Mouse (Mus musculus) heart, embryonic 12.5 days (tissue): ENCODE results near the gene Ccr10. TPM values are rescaled to one million over a fixed set of nuclear protein-coding genes. Genes with fewer than 3 reads are reported as not detected.
"Not testable (repeated sequence)": the region's sequence is repeated elsewhere in the genome, so short reads cannot be mapped to it uniquely, and the experiment has no call there.

Experiments used
- ATAC-seq: fragments of 200-750 bp; cut with Nextera tagmentation; 2 replicates; pipeline ENCODE4 v1.8.0; 2017; ENCODE audit warnings: moderate TSS enrichment, moderate library complexity; ENCODE audit not compliant: insufficient number of reproducible peaks, low FRiP score
- H3K27ac ChIP-seq: fragments of 300-500 bp; sonication (generic); 2 replicates; pipeline ENCODE4 v1.5.1; 2016; ENCODE audit warnings: mild to moderate bottlenecking, moderate library complexity; ENCODE audit not compliant: poor library complexity, severe bottlenecking
- H3K27me3 ChIP-seq: fragments of 300-500 bp; sonication (generic); replicated peaks from 2 replicates; pipeline ENCODE4 v1.6.1; 2016; ENCODE audit warnings: mild to moderate bottlenecking, moderate library complexity
- H3K36me3 ChIP-seq: fragments of 300-500 bp; sonication (generic); 2 replicates; pipeline ENCODE4 v1.6.1; 2016; ENCODE audit warnings: mild to moderate bottlenecking, moderate library complexity
- H3K4me1 ChIP-seq: fragments of 300-500 bp; sonication (generic); replicated peaks from 2 replicates; pipeline ENCODE4 v1.6.1; 2016; ENCODE audit warnings: mild to moderate bottlenecking
- H3K4me2 ChIP-seq: fragments of 300-500 bp; sonication (generic); 2 replicates; pipeline ENCODE4 v1.6.1; 2016; ENCODE audit warnings: mild to moderate bottlenecking, moderate library complexity
- H3K4me3 ChIP-seq: fragments of 300-500 bp; sonication (generic); 2 replicates; pipeline ENCODE4 v1.5.1; 2016; ENCODE audit warnings: mild to moderate bottlenecking
- H3K9ac ChIP-seq: fragments of 300-500 bp; sonication (generic); 2 replicates; pipeline ENCODE4 v1.6.1; 2016; ENCODE audit warnings: mild to moderate bottlenecking, moderate library complexity
- H3K9me3 ChIP-seq: fragments of 300-500 bp; sonication (generic); replicated peaks from 2 replicates; pipeline ENCODE4 v1.6.1; 2016; ENCODE audit warnings: mild to moderate bottlenecking, moderate library complexity
- WGBS: fragments of 180-500 bp; shearing (Covaris S2); methylation state at CpG from one replicate; pipeline ENCODE4 v1.1.7; 2016; 5-methylcytosine and 5-hydroxymethylcytosine counted together
- microRNA-seq: library from miRNA; unstranded; fragments of <30 nt; microRNA quantifications from one replicate; pipeline ENCODE4, GENCODE M21; 2017
- polyA plus RNA-seq: library from polyadenylated mRNA; unstranded; fragments of >200 nt; fragmentation: Nextera tagmentation; extraction: Ambion mirVana; gene quantifications from 2 replicates; pipeline ENCODE4 v1.2.1, GENCODE M21; 2016

Ccr10 gene
- polyA plus RNA-seq, 1 experiment from 2014 or later = 0.15 TPM

GRCm38 (mm10) chr11:101131187-101131586 is 44.1 kb downstream of the Ccr10 start:
- no peak for ATAC-seq
- Histone ChIP-seq H3K27ac (no peak overlapping the region), H3K4me3 (no peak overlapping the region)

GRCm38 (mm10) chr11:101130056-101130756 is 45.0 kb downstream of the Ccr10 start:
- Histone ChIP-seq H3K9me3 (peaks cover 6% of the 10 kb centered on the region), H3K27me3 (no peaks in the 10 kb centered on the region), H3K4me3 (no peak overlapping the region), H3K36me3 (peaks cover 22% of the 10 kb centered on the region), H3K9ac (0 out of 2 replicates have a peak overlapping the region, but pooled peaks have one; percentile 40), H3K4me2 (peak overlapping the region; percentile 50), H3K4me1 (peaks cover 16% of the 10 kb centered on the region), H3K27ac (peak overlapping the region; percentile 88)
- 22% methylated on average over 18 of the region's 18 CpGs for WGBS
- peak; percentile 41; the same call in 1 of the 2 replicates for ATAC-seq

More at GRCm38 (mm10) chr11:101131187-101131586, 44.1 kb downstream of the Ccr10 start:
- Histone ChIP-seq H3K27me3 (no peaks in the 10 kb centered on the region), H3K9ac (no peak overlapping the region), H3K9me3 (peaks cover 6% of the 10 kb centered on the region), H3K36me3 (peaks cover 12% of the 10 kb centered on the region), H3K4me1 (peaks cover 16% of the 10 kb centered on the region), H3K4me2 (no peak overlapping the region)
- 69% methylated on average over 2 of the region's 2 CpGs for WGBS

- H3K9ac ChIP-seq = no peak overlapping the region
- peaks cover 31% of the 10 kb centered on the region for H3K36me3 ChIP-seq
- peaks cover 11% of the 10 kb centered on the region for H3K4me1 ChIP-seq
- WGBS = 76% methylated on average over 11 of the region's 11 CpGs
- H3K4me2 ChIP-seq = no peak overlapping the region
- H3K4me3 ChIP-seq = no peak overlapping the region
- no peak for ATAC-seq
- H3K9me3 ChIP-seq = peaks cover 6% of the 10 kb centered on the region
- no peaks in the 10 kb centered on the region for H3K27me3 ChIP-seq
- H3K27ac ChIP-seq = no peak overlapping the region
Measured at GRCm38 (mm10) chr11:101128996-101129577, 46.2 kb downstream of the Ccr10 start.

GRCm38 (mm10) chr11:101127075-101127474 is 48.2 kb downstream of the Ccr10 start:
- WGBS = 100% methylated on average over 1 of the region's 1 CpGs
- no peak for ATAC-seq
- no peak overlapping the region for H3K4me2 ChIP-seq
- H3K27ac ChIP-seq = no peak overlapping the region
- peaks cover 6% of the 10 kb centered on the region for H3K9me3 ChIP-seq
- H3K9ac ChIP-seq = no peak overlapping the region
- H3K36me3 ChIP-seq = peaks cover 51% of the 10 kb centered on the region
- H3K4me3 ChIP-seq = no peak overlapping the region
- H3K27me3 ChIP-seq = no peaks in the 10 kb centered on the region
- peaks cover 11% of the 10 kb centered on the region for H3K4me1 ChIP-seq

- not testable (repeated sequence) for H3K27ac ChIP-seq, H3K9ac ChIP-seq, H3K4me2 ChIP-seq, H3K27me3 ChIP-seq, H3K9me3 ChIP-seq, H3K4me3 ChIP-seq, ATAC-seq
- WGBS = 96% methylated on average over 9 of the region's 9 CpGs
- H3K36me3 ChIP-seq = peaks cover 56% of the 10 kb centered on the region
- H3K4me1 ChIP-seq = peaks cover 12% of the 10 kb centered on the region
Measured at GRCm38 (mm10) chr11:101125008-101125407, 50.2 kb downstream of the Ccr10 start.

GRCm38 (mm10) chr11:101124494-101124893 is 50.7 kb downstream of the Ccr10 start:
- peaks cover 56% of the 10 kb centered on the region for H3K36me3 ChIP-seq

More at GRCm38 (mm10) chr11:101124494-101124893, 50.7 kb downstream of the Ccr10 start:
- not testable (repeated sequence) for H3K4me1 ChIP-seq, ATAC-seq, H3K27ac ChIP-seq, H3K4me2 ChIP-seq, H3K9ac ChIP-seq, H3K27me3 ChIP-seq, H3K9me3 ChIP-seq, H3K4me3 ChIP-seq
- 89% methylated on average over 8 of the region's 8 CpGs for WGBS

Small RNA genes lying within 50 kb of the gene (microRNA-seq; reads per million reads assigned to microRNA genes)
- gene Gm27626 = not detected

Other genes with a start within 250 kb of the Ccr10 start
- 60.0 and 63.2 TPM in 2 replicates for gene Stat3, start 235.9 kb downstream of the Ccr10 start, polyA plus RNA-seq
- gene Cavin1, start 204.6 kb downstream of the Ccr10 start, polyA plus RNA-seq = 342 and 348 TPM in 2 replicates
- gene Atp6v0a1, start 166.0 kb downstream of the Ccr10 start, polyA plus RNA-seq = 70.0 and 71.4 TPM in 2 replicates
- gene Naglu, start 105.4 kb downstream of the Ccr10 start, polyA plus RNA-seq = 17.5 and 18.1 TPM in 2 replicates
- gene Hsd17b1, start 97.0 kb downstream of the Ccr10 start, polyA plus RNA-seq = not detected in 2 replicates
- gene Coasy, start 92.9 kb downstream of the Ccr10 start, polyA plus RNA-seq = 27.2 and 30.4 TPM in 2 replicates
- gene Mlx, start 88.2 kb downstream of the Ccr10 start, polyA plus RNA-seq = 36.2 and 37.3 TPM in 2 replicates
- gene Psmc3ip, start 80.0 kb downstream of the Ccr10 start, polyA plus RNA-seq = 20.8 and 21.3 TPM in 2 replicates
- gene Retreg3, start 55.5 kb downstream of the Ccr10 start, polyA plus RNA-seq = 15.2 and 15.9 TPM in 2 replicates
- 77.3 and 78.8 TPM in 2 replicates for gene Tubg1, start 55.5 kb downstream of the Ccr10 start, polyA plus RNA-seq
- gene Tubg2, start 19.5 kb downstream of the Ccr10 start, polyA plus RNA-seq = 3.3 and 3.6 TPM in 2 replicates
- 0.37 and 0.71 TPM in 2 replicates for gene Cntnap1, start 4.9 kb downstream of the Ccr10 start, polyA plus RNA-seq
- 10.4 and 10.6 TPM in 2 replicates for gene Plekhh3, start 4.1 kb downstream of the Ccr10 start, polyA plus RNA-seq
- gene Ezh1, start 51.0 kb upstream of the Ccr10 start, polyA plus RNA-seq = 14.9 and 16.1 TPM in 2 replicates
- 233 and 245 TPM in 2 replicates for gene Ramp2, start 70.6 kb upstream of the Ccr10 start, polyA plus RNA-seq
- gene Vps25, start 78.3 kb upstream of the Ccr10 start, polyA plus RNA-seq = 98.8 and 101 TPM in 2 replicates
- 14.0 TPM in 2 replicates for gene Wnk4, start 85.1 kb upstream of the Ccr10 start, polyA plus RNA-seq
- gene Cntd1, start 103.6 kb upstream of the Ccr10 start, polyA plus RNA-seq = 0.81 and 1.5 TPM in 2 replicates
- 165 and 171 TPM in 2 replicates for gene Coa3, start 103.7 kb upstream of the Ccr10 start, polyA plus RNA-seq
- gene Becn1, start 126.8 kb upstream of the Ccr10 start, polyA plus RNA-seq = 141 TPM in 2 replicates
- gene Psme3, start 140.8 kb upstream of the Ccr10 start, polyA plus RNA-seq = 131 and 136 TPM in 2 replicates
- gene Aoc2, start 149.6 kb upstream of the Ccr10 start, polyA plus RNA-seq = 1.3 and 1.5 TPM in 2 replicates
- 0.06 and 0.17 TPM in 2 replicates for gene Aoc3, start 155.2 kb upstream of the Ccr10 start, polyA plus RNA-seq
- not detected in 2 replicates for gene G6pc, start 192.1 kb upstream of the Ccr10 start, polyA plus RNA-seq
- gene Aarsd1, start 242.2 kb upstream of the Ccr10 start, polyA plus RNA-seq = 42.9 and 55.5 TPM in 2 replicates
- 6.7 and 14.0 TPM in 2 replicates for gene Gm27029, start 249.4 kb upstream of the Ccr10 start, polyA plus RNA-seq
- gene Rundc1, start 249.6 kb upstream of the Ccr10 start, polyA plus RNA-seq = 17.3 and 17.4 TPM in 2 replicates
- 80.3 and 80.5 TPM in 2 replicates for gene Ptges3l, start 249.9 kb upstream of the Ccr10 start, polyA plus RNA-seq